Mouse (Mus musculus): ENCODE measurements around the gene Ralbp1. TPM values are rescaled to one million over a fixed set of nuclear protein-coding genes. Genes with fewer than 3 reads are reported as not detected.

The Ralbp1 gene
- polyA plus RNA-seq, 1 experiment from 2014 or later = 45.4 TPM

DNA sequence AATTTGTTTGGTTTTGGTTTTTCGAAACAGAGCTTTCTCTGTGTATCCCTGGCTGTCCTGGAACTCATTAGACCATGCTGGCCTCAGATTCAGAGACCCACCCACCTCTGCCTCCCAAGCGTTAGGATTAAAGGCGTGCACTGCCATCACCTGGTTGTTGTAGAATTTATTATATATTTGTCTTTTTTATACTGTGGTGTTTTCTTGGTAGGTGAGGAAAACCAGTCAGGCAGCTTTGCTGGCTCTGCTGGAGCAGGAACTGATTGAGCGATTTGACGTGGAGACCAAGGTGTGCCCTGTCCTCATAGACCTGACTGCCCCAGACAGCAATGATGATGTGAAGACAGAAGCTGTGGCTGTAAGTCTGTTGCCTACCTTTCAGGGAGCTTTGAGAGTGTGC is 74.6 kb downstream of the Ralbp1 start:
- H3K36me3 ChIP-seq (ENCODE audit: control insufficient read depth, insufficient read depth, low read length) = peaks cover 14% of the 10 kb centered on the region

DNA sequence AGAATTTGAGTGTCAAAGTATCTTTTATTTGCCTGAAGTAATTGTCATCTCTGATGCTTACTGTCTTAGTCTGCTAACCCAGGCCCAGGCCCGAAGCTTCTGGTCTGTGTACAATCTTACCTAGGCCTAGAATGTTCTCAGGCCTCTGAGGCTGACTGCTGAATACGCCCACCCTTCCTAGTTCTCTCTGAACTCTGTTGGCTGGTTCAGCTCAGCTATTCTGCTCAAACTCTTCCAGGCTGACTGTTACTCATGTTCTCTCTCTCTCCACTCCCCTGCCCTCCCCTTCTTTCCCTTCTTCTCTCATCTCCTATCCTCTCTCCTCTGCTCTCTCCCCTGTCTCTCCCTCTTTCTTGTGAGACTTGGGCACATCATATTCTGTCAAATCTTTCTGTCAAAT is 79.2 kb downstream of the Ralbp1 start:
- Histone ChIP-seq H3K9me3 (ENCODE audit: control insufficient read depth, low read length) (no peaks in the 10 kb centered on the region), H3K27ac (ENCODE audit: low read depth, low read length) (no peak overlapping the region), H3K27me3 (ENCODE audit: control insufficient read depth, insufficient read depth, low read length) (no peaks in the 10 kb centered on the region), H3K36me3 (ENCODE audit: control insufficient read depth, insufficient read depth, low read length) (no peaks in the 10 kb centered on the region; the same call in 1 of the 2 replicates), H3K4me3 (ENCODE audit: low read depth, low read length) (no peak overlapping the region), H3K4me2 (no peak overlapping the region), H3K4me1 (ENCODE audit: control insufficient read depth, insufficient read depth, low read length) (no peaks in the 10 kb centered on the region), H3K9ac (ENCODE audit: low read length) (no peak overlapping the region)
- ATAC-seq (ENCODE audit: low FRiP score) (no peak), DNase-seq (ENCODE audit: low spot score, missing footprints) (no peak)
- WGBS = 92% methylated on average over 2 of the region's 2 CpGs

More for the DNA sequence above, 74.6 kb downstream of the Ralbp1 start:
- Histone ChIP-seq H3K4me1 (ENCODE audit: control insufficient read depth, insufficient read depth, low read length) (no peaks in the 10 kb centered on the region), H3K27ac (ENCODE audit: low read depth, low read length) (no peak overlapping the region), H3K4me2 (no peak overlapping the region), H3K27me3 (ENCODE audit: control insufficient read depth, insufficient read depth, low read length) (no peaks in the 10 kb centered on the region), H3K9me3 (ENCODE audit: control insufficient read depth, low read length) (no peaks in the 10 kb centered on the region), H3K4me3 (ENCODE audit: low read depth, low read length) (no peak overlapping the region), H3K9ac (ENCODE audit: low read length) (no peak overlapping the region)
- DNase-seq (ENCODE audit: low spot score, missing footprints) (no peak), ATAC-seq (ENCODE audit: low FRiP score) (no peak)
- WGBS = 90% methylated on average over 5 of the region's 5 CpGs

DNA sequence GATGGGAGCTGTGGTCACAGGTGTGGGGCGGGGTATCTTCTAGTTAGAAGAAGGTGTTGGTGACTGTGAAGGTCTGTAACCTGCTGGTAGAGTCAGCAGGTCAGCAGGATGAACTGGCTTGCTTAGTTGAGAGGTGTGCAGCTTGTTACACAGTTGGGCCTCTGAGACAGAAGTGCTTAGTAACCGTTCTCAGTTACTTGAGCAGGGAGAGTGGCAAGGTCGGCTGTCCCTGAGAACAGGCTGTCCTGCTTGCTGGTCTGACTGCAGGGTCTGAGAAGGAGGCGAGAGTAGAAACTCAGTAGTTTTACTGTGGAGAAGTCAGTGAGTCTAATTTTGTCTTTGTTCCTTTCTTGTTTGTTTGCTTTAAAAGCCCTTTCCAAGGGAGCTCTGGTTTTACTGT is 79.6 kb downstream of the Ralbp1 start:
- H3K27me3 ChIP-seq (ENCODE audit: control insufficient read depth, insufficient read depth, low read length) = no peaks in the 10 kb centered on the region
- no peak overlapping the region for H3K4me3 ChIP-seq (ENCODE audit: low read depth, low read length)
- DNase-seq (ENCODE audit: low spot score, missing footprints) (no peak), ATAC-seq (ENCODE audit: low FRiP score) (no peak)
- 78% methylated on average over 4 of the region's 4 CpGs for WGBS
- H3K9ac ChIP-seq (ENCODE audit: low read length) = no peak overlapping the region
- no peaks in the 10 kb centered on the region for H3K9me3 ChIP-seq (ENCODE audit: control insufficient read depth, low read length)
- H3K4me2 ChIP-seq = no peak overlapping the region
- no peaks in the 10 kb centered on the region; the same call in 1 of the 2 replicates for H3K36me3 ChIP-seq (ENCODE audit: control insufficient read depth, insufficient read depth, low read length)
- no peaks in the 10 kb centered on the region for H3K4me1 ChIP-seq (ENCODE audit: control insufficient read depth, insufficient read depth, low read length)
- H3K27ac ChIP-seq (ENCODE audit: low read depth, low read length) = no peak overlapping the region

DNA sequence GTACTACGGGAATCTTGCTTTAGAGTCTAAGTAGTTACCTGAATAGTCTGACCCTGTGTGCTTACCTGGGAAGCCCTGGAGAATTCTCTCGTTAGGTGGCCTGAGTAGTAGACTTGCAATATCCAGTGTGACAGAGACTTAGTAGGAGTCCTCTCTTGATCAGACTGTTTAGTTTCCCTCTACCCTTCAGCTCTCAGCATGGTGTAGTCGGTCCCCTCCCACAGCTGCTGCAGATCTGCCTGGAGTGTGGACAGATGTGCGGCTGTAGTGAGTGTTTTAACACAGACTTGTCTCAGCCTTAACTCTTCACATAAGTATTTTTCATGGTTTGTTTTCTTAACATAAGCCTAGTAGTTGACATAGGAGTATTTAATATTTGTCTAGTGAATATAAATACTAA is 83.6 kb downstream of the Ralbp1 start:
- Histone ChIP-seq H3K4me1 (ENCODE audit: control insufficient read depth, insufficient read depth, low read length) (no peaks in the 10 kb centered on the region), H3K36me3 (ENCODE audit: control insufficient read depth, insufficient read depth, low read length) (no peaks in the 10 kb centered on the region), H3K27ac (ENCODE audit: low read depth, low read length) (no peak overlapping the region), H3K27me3 (ENCODE audit: control insufficient read depth, insufficient read depth, low read length) (no peaks in the 10 kb centered on the region), H3K9me3 (ENCODE audit: control insufficient read depth, low read length) (no peaks in the 10 kb centered on the region), H3K9ac (ENCODE audit: low read length) (no peak overlapping the region), H3K4me2 (no peak overlapping the region), H3K4me3 (ENCODE audit: low read depth, low read length) (no peak overlapping the region)
- WGBS = 82% methylated on average over 4 of the region's 4 CpGs
- DNase-seq (ENCODE audit: low spot score, missing footprints) (no peak), ATAC-seq (ENCODE audit: low FRiP score) (no peak)

DNA sequence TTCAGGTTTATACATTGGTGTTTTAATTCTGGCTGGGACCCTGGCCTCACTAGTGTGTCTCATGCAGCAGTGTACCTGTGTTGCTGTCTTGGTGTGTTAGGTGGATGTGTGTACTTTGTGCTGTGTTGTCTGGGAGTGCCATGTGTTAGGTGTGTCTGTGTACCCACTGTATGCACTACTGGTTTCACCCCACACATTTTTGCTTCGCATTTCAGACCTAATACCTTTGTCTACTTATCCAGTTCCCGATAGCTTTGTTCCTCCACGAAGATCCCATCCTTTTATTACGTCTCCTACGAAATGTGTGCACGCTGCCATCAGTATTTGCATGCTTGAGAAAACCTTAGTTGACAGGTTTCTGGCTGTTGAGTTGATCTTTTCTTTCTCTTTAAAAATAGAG is 85.1 kb downstream of the Ralbp1 start:
- peak; percentile 70 for DNase-seq (ENCODE audit: low spot score, missing footprints)
- H3K4me1 ChIP-seq (ENCODE audit: control insufficient read depth, insufficient read depth, low read length) = no peaks in the 10 kb centered on the region
- H3K4me2 ChIP-seq = no peak overlapping the region
- no peaks in the 10 kb centered on the region for H3K27me3 ChIP-seq (ENCODE audit: control insufficient read depth, insufficient read depth, low read length)
- 92% methylated on average over 6 of the region's 6 CpGs for WGBS
- no peak for ATAC-seq (ENCODE audit: low FRiP score)
- H3K36me3 ChIP-seq (ENCODE audit: control insufficient read depth, insufficient read depth, low read length) = no peaks in the 10 kb centered on the region
- no peaks in the 10 kb centered on the region for H3K9me3 ChIP-seq (ENCODE audit: control insufficient read depth, low read length)
- no peak overlapping the region for H3K9ac ChIP-seq (ENCODE audit: low read length)
- no peak overlapping the region for H3K27ac ChIP-seq (ENCODE audit: low read depth, low read length)
- no peak overlapping the region for H3K4me3 ChIP-seq (ENCODE audit: low read depth, low read length)

DNA sequence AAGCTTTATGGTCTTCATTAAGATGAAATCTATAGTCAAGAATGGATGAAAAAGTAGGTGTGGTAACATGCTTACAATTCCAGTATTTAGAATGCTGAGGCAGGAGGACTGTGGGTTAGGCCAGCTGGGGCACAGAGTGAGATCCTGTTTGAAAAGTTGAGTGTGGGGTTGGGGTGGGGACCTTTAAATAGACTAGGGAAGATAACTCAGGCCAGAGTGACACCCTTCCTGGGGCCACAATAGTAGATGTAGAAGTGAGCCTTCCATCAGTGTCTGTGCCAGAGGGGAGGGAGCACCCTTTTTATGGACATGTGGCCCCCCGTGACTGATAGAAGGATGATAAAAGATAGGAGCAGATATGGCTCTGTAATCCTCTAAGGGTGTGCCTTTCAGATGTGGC is 86.2 kb downstream of the Ralbp1 start:
- no peaks in the 10 kb centered on the region for H3K9me3 ChIP-seq (ENCODE audit: control insufficient read depth, low read length)
- H3K9ac ChIP-seq (ENCODE audit: low read length) = no peak overlapping the region
- no peak overlapping the region for H3K4me3 ChIP-seq (ENCODE audit: low read depth, low read length)
- H3K36me3 ChIP-seq (ENCODE audit: control insufficient read depth, insufficient read depth, low read length) = 0 out of 2 replicates have a peak, but pooled peaks cover 2% of the 10 kb centered on the region
- WGBS = 75% methylated on average over 1 of the region's 1 CpGs
- DNase-seq (ENCODE audit: low spot score, missing footprints) = no peak
- H3K4me1 ChIP-seq (ENCODE audit: control insufficient read depth, insufficient read depth, low read length) = no peaks in the 10 kb centered on the region
- H3K27me3 ChIP-seq (ENCODE audit: control insufficient read depth, insufficient read depth, low read length) = no peaks in the 10 kb centered on the region
- no peak overlapping the region for H3K4me2 ChIP-seq
- ATAC-seq (ENCODE audit: low FRiP score) = no peak
- H3K27ac ChIP-seq (ENCODE audit: low read depth, low read length) = no peak overlapping the region

DNA sequence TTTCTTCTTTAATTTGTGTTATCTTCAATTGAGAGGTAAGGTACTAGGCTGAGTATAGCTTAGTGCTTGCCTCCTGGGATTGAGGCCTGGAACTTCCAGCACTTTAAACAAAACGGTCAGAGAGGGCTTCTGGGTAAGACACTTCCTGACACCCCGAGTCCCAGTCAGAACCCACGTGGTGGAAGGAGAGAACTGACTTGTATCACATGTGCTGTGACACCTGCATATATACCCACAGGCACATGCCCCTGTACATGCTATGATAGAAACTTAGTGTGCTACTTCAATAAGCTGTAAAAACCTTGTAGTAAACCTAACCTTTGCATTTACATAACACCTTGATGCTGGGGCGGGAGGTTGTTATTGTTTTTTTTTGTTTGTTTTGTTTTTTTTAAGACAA is 87.2 kb downstream of the Ralbp1 start:
- WGBS = 81% methylated on average over 4 of the region's 4 CpGs
- Histone ChIP-seq H3K4me3 (ENCODE audit: low read depth, low read length) (no peak overlapping the region), H3K27ac (ENCODE audit: low read depth, low read length) (no peak overlapping the region)

More for the DNA sequence above, 87.2 kb downstream of the Ralbp1 start:
- Histone ChIP-seq H3K36me3 (ENCODE audit: control insufficient read depth, insufficient read depth, low read length) (0 out of 2 replicates have a peak, but pooled peaks cover 2% of the 10 kb centered on the region), H3K9me3 (ENCODE audit: control insufficient read depth, low read length) (no peaks in the 10 kb centered on the region), H3K4me1 (ENCODE audit: control insufficient read depth, insufficient read depth, low read length) (no peaks in the 10 kb centered on the region), H3K9ac (ENCODE audit: low read length) (no peak overlapping the region), H3K4me2 (no peak overlapping the region), H3K27me3 (ENCODE audit: control insufficient read depth, insufficient read depth, low read length) (no peaks in the 10 kb centered on the region)
- DNase-seq (ENCODE audit: low spot score, missing footprints) (peak; percentile 47), ATAC-seq (ENCODE audit: low FRiP score) (no peak)

Other genes with a start within 250 kb of the Ralbp1 start
- 0.12 and 0.18 TPM in 2 replicates for gene Txndc2, start 243.6 kb downstream of the Ralbp1 start, polyA plus RNA-seq (2014; fragmentation: Nextera tagmentation; extraction: Ambion mirVana)
- 67.6 and 72.9 TPM in 2 replicates for gene Rab31, start 113.0 kb downstream of the Ralbp1 start, polyA plus RNA-seq (2014; fragmentation: Nextera tagmentation; extraction: Ambion mirVana)
- gene Ppp4r1, start 103.2 kb downstream of the Ralbp1 start, polyA plus RNA-seq (2014; fragmentation: Nextera tagmentation; extraction: Ambion mirVana) = 51.0 and 58.0 TPM in 2 replicates
- gene Twsg1, start 65.4 kb upstream of the Ralbp1 start, polyA plus RNA-seq (2014; fragmentation: Nextera tagmentation; extraction: Ambion mirVana) = 105 and 115 TPM in 2 replicates
- 32.7 and 36.3 TPM in 2 replicates for gene Ankrd12, start 191.3 kb upstream of the Ralbp1 start, polyA plus RNA-seq (2014; fragmentation: Nextera tagmentation; extraction: Ambion mirVana)
- gene Ndufv2, start 215.8 kb upstream of the Ralbp1 start, polyA plus RNA-seq (2014; fragmentation: Nextera tagmentation; extraction: Ambion mirVana) = 333 and 347 TPM in 2 replicates
- gene Washc1, start 225.7 kb upstream of the Ralbp1 start, polyA plus RNA-seq (2014; fragmentation: Nextera tagmentation; extraction: Ambion mirVana) = 28.5 and 30.8 TPM in 2 replicates
- gene Ddx11, start 237.7 kb upstream of the Ralbp1 start, polyA plus RNA-seq (2014; fragmentation: Nextera tagmentation; extraction: Ambion mirVana) = 13.4 and 15.7 TPM in 2 replicates

Measured in midbrain, embryonic 11.5 days (tissue).